Comparison of ENCODE assay signal across 15 mouse cellular contexts in the genomic region with DNA sequence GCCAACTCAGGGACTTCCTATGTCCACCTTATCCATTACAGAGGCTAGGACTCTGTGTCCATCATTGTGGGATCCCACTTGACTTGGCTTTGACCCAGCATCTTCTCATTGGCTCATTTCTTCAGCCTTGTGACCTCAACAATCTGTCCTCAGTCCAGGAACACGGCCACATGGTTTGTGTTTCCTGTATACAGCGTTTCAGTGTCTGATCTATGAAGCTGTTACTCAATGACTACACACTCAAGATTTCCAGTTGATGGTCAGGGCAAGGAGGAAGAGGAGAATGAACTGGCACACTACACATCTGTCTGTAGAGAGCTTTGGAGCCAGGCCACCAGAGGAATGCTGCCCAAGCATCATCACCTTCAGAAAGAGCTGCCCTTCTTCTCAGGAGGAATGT.
DNase-seq lines count a peak whose midpoint lies in the region.
"Had no signal": no experiment of that assay in that cellular context is flagged by ENCODE, and none has a peak within 500 bp of the region (broad histone marks: within the 10 kb centered on the region; RNA-seq: fewer than 3 reads in every experiment).

No protein-coding gene starts in this region.

- peak; percentile 15 for DNase-seq in cerebellum, adult 11-12 months
- no peak for DNase-seq in cerebellum, adult 11 months
- peak; percentile 7 for DNase-seq in heart, postnatal 4 days
- no peak for DNase-seq in heart, postnatal 25 days (ENCODE audit: low spot score)
- peak; percentile 12 for DNase-seq in lung, postnatal 10 days
- DNase-seq in lung, postnatal 14 days: no peak
- DNase-seq in c-Kit-positive CD71-positive TER-119-positive erythroid progenitor cells, embryonic 14.5 days (ENCODE audit: low spot score): no peak
- DNase-seq: adrenal gland, postnatal 14 days; cerebellum, adult 9-11 months; gastrocnemius, postnatal 25 days; kidney, adult 11 months; retina, postnatal 1 day; right cerebral cortex, postnatal 25 days; thymus, adult 18-20 months; thymus, postnatal 36 days had no signal

- intact Hi-C loops in heart, postnatal 25 days (cut with DNase I): loop anchor here (5.0 kb wide), 3 partner anchors 47 to 363 kb away; no protein-coding TSS in a partner anchor

Comparison
In these comparisons a context has a peak if more than half of its experiments do, and no peak if none do; other contexts are left out.
1. DNase-seq: peak in cerebellum, adult 11-12 months (single experiment), heart, postnatal 4 days (single experiment) and lung, postnatal 10 days (single experiment); none in cerebellum, adult 11 months (single experiment), heart, postnatal 25 days (single experiment), lung, postnatal 14 days (single experiment) and c-Kit-positive CD71-positive TER-119-positive erythroid progenitor cells, embryonic 14.5 days (single experiment).